Mouse (Mus musculus) A20 (cell line): Measurements from ENCODE around the gene Gm45808.
"Not testable (repeated sequence)": the region's sequence is repeated elsewhere in the genome, so short reads cannot be mapped to it uniquely, and the experiment has no call there.

Experiments
- DNase-seq: peaks from one replicate; pipeline ENCODE4 v3.0.0-alpha.2; 2011; ENCODE audit warnings: low read depth, low spot score

Gm45808 gene

GRCm38 (mm10) chr7:45509181-45509882 lies 22.7 kb upstream of the Gm45808 start:
- DNase-seq, result no peak

DNA sequence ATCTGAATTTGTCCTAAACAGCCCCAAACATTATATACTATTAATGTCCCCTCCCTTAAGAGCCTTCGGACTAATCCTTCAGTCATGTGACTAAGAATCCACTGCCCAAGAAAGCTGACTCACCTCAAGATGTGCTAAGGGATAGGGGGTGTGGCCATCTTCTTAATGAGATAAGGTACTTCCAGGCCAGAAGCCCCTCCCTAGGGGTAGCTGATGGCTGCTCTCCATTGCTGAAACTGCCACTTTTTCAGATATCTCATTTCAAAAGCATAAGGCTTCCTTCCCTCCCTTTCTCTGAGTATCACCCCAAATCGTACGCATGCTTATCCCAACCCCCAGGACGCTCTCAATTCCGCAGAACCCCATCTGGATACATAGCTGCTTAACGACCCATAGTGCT lies 21.9 kb upstream of the Gm45808 start:
- no peak for DNase-seq

- DNase-seq, result no peak
These were observed 21.0 kb upstream of the Gm45808 start for GRCm38 (mm10) chr7:45507583-45507982.

- no peak for DNase-seq
These were observed 11.8 kb upstream of the Gm45808 start for GRCm38 (mm10) chr7:45498427-45498826.

DNA sequence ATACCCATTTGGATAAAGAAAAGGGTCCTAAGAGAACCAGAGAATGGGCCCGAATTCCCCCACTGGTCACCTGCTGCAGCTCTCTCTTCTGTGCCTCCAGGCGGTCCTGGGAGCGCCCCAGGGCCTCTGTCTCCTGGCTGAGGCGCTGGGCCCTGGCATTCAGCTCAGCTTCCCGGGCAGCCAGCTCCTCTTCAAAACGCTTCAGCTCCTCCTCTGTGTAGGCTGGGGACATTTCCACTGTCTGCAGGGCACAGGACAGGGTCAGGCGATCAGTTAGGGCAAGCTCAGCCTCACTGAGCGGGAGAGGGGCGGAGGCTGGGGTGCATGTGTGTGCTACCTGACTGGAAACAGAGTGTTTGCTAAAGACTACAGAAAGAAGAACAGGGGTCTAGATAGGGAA lies 7.9 kb upstream of the Gm45808 start:
- no peak for DNase-seq

DNA sequence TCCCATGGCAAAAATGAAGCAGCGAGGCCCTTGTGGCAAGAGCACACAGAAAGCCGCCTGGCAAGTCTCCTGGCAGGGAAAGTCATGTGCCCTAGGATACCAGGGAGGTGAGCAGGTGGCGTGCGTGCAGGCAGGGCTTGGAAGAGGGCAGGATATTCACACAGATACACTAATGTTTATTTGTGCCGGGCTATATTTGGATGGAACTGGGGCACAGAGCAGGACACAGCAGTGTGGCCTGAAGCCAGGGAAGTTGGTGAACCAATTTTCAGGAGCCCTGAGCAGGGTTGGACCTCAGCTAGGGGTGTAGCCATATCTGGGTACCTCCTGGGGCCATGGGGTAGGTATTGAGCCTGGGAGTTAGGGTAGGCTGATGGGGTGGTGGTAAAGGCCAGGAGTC lies 6.3 kb upstream of the Gm45808 start:
- DNase-seq, result no peak

DNA sequence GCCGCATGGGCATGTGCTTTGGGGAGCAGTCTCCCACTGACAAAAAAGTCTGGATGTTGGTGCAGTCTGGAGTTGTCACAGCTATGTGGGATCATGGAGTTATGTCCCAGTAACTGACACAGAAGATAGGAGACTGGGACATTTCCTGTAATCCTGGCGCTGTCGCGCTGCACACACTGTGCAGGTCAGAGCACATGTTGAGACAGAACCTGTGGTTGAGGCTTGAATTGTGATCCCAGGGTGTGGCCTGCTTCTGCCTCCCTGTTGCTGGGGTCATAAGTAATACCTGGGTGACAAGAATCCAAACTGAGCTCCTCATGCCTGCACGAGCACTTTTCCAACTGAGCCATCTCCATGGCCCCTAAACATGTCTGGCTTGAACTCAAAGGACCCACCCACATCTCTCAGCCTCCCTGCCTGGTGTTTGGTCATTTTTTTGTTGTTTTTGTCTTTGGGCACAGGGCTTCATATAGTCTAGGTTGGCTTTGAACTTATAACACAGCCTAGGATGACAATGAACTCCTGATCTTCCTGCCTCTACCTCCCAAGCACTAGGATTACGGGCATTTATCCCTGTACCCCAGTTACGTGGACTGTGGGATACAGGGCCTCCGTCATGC lies 5.7 kb upstream of the Gm45808 start:
- DNase-seq, result no peak

- DNase-seq, result peak; percentile 52
These were observed 4.7 kb upstream of the Gm45808 start for GRCm38 (mm10) chr7:45491264-45491663.

- DNase-seq, result no peak
These were observed 4.2 kb upstream of the Gm45808 start for GRCm38 (mm10) chr7:45490822-45491221.

GRCm38 (mm10) chr7:45489578-45489977 lies 3.0 kb upstream of the Gm45808 start:
- DNase-seq, result peak; percentile 30

GRCm38 (mm10) chr7:45488293-45489204 lies 1.9 kb upstream of the Gm45808 start, which contains the start of gene Dhdh:
Gene Dhdh (minus strand): TSS chr7:45488805.
- DNase-seq, result peak; percentile 84

- DNase-seq, result peak; percentile 55
These were observed 1.3 kb upstream of the Gm45808 start for GRCm38 (mm10) chr7:45487861-45488292.

DNA sequence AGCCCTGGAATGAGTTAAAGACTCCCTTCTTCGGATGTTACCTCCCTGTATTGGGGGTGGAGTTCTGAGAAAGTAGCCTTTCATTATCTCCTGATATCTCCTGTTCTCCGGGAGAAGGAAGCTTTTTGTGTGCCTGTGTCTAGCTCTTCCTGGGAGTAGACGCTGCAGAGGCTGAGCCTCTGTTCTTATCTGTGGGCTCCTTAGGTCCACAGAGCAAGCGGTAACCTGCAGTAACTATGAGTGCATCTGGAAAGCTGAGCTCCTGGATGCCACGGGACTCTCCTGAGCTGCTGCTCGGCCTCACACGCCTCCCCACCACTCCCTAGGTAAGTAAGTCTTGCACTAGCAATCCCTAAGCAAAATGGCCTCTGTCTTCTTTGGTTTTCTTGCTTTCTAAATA lies 453 bp downstream of the Gm45808 start:
- DNase-seq, result no peak

DNA sequence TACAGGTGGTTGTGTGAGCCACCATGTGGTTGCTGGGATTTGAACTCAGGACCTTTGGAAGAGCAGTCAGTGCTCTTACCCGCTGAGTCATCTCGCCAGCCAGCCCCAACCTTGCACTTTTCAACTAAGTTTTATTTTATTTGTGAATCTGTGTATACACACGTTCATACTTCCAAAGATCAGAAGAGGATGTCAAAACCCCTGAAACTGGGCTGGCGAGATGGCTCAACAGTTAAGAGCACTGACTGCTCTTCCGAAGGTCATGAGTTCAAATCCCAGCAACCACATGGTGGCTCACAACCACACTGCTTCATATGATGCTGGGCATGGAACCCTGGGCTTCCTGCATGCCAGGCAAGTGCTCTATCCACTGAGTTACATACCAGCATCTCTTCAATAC lies 1.6 kb downstream of the Gm45808 start:
- DNase-seq, result not testable (repeated sequence)

DNA sequence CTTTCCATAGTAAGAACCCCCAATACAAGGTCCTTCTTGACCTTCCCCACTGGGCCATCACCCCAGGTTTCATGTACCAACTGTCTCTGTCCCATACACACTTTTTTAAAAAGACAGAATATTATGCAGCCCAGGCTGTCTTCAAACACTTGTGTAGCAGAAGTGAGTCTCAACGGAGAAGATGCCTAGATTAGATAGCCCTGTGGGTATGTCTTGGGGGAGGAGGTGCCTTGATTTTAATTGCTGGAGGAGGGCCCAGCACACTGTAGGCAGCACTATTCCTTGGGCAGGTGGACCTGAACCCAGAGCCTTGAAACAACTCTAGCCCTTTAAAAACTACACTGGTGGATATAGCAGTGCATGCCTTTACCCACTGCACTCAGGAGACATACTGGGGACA lies 4.4 kb downstream of the Gm45808 start:
- no peak for DNase-seq

- DNase-seq, result peak; percentile 62
These were observed 5.2 kb downstream of the Gm45808 start, which contains the start of gene Tulp2 for GRCm38 (mm10) chr7:45481374-45481927. Gene Tulp2 (plus strand): TSS chr7:45481877.

- not testable (repeated sequence) for DNase-seq
These were observed 6.3 kb downstream of the Gm45808 start for GRCm38 (mm10) chr7:45480310-45480709.

GRCm38 (mm10) chr7:45478774-45479173 lies 7.8 kb downstream of the Gm45808 start:
- no peak for DNase-seq

- peak; percentile 35 for DNase-seq
These were observed 9.6 kb downstream of the Gm45808 start for GRCm38 (mm10) chr7:45477003-45477402.

- no peak for DNase-seq
These were observed 10.2 kb downstream of the Gm45808 start for GRCm38 (mm10) chr7:45476453-45476852.

GRCm38 (mm10) chr7:45475291-45475969 lies 11.2 kb downstream of the Gm45808 start:
- DNase-seq, result no peak
